Mouse (Mus musculus): ENCODE data around the gene Gapdh.
"Not testable (repeated sequence)": the region's sequence is repeated elsewhere in the genome, so short reads cannot be mapped to it uniquely, and the experiment has no call there.

Gapdh gene

DNA sequence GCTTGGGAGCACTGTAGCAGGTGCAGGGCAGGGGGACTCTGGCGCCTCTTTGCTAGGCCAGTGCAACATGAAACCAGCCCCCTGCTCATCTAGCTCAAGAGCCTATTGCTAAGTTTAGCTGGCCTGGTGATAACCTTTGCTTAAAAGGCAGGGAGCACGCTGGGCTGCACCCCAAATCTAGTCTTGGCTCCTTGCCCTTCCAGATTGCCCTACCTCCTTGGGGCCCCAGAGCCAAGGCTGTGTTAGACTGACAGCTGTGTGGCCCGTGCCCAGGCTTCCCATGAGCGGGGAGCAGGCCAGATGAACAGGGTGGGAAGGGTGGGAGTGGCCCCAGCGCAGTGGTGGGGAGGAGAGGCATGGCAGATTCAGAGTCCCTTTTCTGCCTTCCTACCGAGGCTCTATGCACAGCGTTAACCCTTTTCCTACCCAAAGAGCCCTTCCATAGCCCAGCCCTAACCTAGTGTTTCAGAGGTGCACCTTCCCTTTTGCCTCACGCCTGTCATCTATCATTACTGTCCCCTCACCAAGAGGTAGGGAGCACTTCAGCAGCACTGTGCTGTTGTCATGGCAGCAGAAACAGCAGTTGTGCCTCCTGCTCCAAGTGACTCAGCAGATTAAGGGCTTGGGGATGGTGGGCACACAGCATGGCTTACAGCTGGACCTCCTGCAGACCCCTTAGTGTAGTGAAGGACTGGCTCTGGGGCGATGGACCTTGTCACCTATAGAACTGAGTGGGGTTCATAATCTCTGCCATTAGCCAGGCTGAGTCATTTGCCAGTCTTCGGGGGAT is 789 bp upstream of the Gapdh start:
- DNase-seq (ENCODE audit: low spot score in 2 of 2) = no peak

DNA sequence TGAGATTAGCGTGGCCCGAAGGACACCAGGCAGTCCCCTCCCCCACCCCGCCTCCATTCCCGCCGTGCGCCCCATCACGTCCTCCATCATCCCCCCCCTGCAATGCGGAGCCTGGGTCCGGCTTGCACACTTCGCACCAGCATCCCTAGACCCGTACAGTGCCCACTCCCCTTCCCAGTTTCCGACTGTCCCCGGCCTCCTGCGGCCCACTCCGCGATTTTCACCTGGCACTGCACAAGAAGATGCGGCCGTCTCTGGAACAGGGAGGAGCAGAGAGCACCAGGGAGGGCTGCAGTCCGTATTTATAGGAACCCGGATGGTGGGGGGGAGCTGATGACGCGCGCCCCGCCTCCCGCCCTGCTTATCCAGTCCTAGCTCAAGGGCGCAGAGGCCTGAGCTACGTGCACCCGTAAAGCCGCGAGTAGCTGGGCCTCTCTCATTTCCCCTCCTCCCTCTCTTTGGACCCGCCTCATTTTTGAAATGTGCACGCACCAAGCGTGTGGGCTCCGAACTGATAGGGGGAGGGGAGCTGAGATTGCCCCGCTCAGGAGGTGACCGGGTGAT is 857 bp downstream of the Gapdh start:
- DNase-seq (ENCODE audit: low spot score in 2 of 2) = peak; percentile 92 to 93

DNA sequence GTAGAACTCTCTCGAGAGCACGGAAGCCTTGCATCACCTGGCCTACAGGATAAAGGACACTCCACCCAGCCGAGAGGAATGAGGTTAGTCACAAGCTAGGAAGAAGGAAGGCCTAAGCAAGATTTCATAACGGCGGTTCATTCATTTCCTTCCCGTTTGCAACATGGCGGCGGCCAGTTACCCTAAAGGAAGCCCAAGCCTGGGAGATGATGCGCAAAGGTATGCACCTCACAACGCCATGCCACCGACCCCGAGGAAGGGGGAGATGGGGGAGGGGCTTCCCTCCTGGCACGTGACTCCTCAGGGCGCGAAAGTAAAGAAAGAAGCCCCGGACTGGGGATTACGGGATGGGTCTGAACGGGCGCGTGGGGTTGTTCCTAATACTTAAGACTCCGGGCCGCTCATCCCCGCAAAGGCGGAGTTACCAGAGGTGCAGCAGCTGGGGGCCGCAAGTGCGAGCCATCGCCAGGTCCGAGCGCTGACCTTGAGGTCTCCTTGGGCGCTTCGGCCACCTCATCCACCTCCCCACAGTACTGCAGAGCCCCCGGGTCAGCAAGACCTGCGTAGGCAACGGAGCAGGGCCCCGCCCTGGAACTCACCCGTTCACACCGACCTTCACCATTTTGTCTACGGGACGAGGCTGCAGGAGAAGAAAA is 1.5 kb downstream of the Gapdh start:
- peak; percentile 55 to 78 for DNase-seq (ENCODE audit: low spot score in 2 of 2)

DNA sequence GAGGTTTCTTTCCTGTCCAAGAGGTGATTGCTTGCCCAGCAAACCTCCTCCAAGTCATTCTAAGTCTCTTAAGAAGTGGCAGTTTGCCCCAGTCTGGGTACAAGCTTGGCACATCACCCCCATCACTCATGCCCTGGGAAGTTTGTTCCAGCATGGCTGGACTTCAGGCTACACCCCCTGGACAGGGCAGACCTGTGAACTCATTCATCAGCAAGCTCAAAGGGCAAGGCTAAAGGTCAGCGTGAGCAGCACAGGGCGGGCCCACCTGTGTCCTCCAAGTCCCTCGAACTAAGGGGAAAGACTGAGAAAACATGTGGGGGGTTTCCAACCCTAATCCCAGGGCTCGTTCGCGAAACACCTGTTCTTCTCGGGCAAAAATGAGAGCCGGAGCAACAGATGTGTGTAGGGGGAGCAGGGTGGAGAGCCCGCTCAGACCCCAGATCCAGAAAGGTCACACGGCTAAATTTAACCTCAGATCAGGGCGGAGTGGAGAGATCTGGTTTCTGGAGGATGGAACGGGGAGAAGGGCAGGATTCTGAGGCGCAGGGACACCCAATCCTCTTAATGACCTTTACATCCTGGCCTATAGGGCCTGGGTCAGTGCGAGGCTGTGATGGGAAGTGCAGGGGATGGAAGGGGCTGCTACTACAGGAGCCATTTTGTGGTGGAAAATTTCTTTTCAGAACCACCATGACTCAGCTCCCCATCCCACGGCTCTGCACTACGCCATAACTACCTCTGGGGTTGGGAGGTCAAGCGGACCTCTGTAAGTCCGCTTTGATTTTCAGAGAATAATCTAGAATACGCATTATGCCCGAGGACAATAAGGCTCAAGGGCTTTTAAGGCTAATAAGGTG is 2.2 kb downstream of the Gapdh start:
- DNase-seq (ENCODE audit: low spot score in 2 of 2) = no peak

DNA sequence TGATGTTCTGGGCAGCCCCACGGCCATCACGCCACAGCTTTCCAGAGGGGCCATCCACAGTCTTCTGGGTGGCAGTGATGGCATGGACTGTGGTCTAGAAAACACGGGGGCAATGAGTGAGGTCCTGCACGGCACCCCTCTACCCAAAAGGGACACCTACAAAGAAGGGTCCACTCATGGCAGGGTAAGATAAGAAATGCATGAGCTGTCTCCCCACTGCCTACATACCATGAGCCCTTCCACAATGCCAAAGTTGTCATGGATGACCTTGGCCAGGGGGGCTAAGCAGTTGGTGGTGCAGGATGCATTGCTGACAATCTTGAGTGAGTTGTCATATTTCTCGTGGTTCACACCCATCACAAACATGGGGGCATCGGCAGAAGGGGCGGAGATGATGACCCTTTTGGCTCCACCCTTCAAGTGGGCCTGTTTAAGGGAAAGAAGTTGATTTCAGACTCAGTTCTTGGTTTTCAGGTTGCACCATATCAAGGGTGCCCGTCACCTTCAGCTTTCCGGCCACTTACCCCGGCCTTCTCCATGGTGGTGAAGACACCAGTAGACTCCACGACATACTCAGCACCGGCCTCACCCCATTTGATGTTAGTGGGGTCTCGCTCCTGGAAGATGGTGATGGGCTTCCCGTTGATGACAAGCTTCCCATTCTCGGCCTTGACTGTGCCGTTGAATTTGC is 3.5 kb downstream of the Gapdh start:
- not testable (repeated sequence) for DNase-seq (ENCODE audit: low spot score in 2 of 2)

DNA sequence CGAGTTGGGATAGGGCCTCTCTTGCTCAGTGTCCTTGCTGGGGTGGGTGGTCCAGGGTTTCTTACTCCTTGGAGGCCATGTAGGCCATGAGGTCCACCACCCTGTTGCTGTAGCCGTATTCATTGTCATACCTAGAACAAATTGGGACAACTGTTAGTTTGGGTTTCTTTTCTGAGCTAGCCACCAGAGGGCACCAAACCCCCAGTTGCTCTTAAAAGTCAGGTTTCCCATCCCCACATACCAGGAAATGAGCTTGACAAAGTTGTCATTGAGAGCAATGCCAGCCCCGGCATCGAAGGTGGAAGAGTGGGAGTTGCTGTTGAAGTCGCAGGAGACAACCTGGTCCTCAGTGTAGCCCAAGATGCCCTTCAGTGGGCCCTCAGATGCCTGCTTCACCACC is 4.3 kb downstream of the Gapdh start:
- peak; percentile 70 to 87 for DNase-seq (ENCODE audit: low spot score in 2 of 2)

DNA sequence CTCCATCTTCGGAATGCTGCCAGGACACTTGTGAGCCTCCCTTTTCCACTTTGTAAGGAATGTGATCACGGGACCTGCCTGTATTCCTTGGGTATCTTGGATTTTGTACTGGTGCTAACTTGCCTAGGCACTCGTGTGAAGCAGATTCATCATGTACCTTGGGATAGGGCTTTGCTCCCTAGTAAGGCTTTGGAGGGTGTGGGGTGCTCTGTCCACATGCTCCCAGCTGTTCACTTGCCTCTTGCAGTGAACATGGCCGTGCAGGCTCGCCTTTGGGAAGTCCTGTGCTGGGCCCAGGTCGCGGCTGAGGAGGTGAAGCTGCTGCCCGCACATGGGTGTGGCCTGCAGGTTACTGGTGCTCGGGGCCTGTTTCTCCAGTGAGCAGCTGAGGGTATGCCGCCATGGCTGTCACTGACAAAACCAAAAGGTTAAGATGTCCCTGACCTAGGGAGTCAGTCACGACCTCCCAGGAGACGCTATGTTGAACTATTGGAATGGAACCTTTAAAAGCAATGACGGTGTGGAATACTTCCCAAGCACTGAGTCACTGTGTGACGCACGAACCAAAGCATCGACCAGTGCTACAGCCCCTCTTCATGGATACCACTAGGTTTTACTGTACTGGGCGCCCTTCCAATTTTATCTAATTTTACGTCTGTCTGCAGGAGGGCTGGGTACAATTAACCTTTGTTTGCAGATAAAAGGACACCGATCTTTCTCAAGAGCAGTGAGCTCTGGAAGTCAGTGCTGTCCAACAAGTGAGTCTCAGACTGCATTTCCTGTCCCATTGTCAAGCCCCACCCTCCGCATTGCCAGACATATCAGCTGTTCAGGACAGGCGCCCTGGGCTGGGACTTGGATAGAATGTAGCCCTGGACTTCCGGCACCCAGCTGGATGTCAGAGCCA is 5.2 kb downstream of the Gapdh start:
- no peak for DNase-seq (ENCODE audit: low spot score in 2 of 2)

DNA sequence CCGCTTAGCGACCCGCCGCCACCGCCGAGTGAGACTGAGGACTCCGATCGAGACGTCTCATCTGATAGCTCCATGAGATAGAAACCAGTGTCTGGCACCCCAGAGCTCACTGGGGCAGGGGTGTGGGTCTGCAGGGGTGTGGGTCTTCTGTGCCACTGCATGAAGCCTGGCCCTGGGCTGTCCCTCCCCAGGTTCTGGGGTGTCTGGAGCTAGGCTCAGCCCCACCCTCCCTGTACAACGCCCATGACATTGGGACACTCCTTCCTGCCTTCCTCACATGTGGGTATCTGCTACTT is 5.8 kb downstream of the Gapdh start:
- DNase-seq (ENCODE audit: low spot score in 2 of 2) = no peak

DNA sequence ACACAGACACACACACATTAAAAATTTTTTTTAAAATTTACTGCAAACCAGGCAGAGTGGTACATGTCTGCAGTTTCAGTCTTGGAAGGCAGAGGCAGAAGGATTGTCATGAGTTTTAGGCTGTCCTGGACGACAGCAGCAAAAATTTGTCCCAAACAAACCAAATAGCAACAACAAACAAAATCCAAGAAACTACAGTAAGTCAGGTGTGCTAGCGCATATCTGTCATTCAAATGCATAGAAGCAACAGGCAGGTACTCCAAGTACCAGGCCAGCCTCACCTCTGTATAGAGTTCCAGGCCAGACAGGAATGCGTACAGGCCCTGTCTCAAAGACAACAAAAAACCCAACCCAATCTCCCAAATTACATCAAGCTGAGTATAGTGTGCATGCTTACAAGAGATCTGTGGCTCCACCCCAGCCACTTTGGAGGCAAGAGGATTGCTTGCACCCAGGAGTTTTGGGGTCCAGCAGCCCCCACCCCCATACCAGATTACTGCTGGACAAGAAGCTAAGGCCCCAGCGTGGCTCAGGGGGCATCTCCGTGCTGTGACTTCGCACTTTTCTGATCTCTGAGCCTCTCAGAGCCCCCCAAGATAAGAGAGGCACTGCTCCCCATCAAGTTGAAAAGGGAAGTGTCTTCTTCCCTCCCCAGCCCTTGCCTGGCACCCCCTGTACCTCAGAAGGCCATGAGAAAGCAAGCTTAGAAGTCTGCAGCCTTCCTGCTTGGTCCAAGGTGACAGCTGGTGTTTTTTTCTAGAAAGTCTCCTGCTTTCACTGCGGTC is 6.3 kb downstream of the Gapdh start:
- DNase-seq (ENCODE audit: low spot score in 2 of 2) = no peak

DNA sequence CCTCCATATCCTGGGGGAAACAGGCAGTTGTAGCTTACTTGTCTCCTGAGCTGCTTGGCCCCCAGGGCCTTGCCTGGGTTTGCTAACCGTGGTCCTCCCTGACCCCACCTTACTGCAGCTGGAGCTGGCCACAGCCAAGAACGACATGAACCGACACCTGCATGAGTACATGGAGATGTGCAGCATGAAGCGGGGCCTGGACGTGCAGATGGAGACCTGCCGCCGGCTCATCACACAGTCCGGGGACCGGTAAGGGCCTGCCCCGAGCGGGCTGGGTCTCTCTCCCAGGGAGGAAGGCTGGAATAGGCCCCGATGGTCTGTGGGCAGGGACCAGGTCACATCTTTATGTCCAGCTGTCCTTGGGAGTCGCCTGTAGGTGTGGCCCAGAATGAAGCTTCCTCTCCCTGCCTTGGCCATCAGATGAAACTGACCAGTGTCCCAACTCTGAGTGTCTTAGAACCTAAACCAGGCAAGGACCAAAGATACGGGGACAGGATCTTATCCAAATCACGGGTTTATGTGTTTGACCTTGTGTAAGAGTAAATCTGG is 7.2 kb downstream of the Gapdh start:
- no peak for DNase-seq (ENCODE audit: low spot score in 2 of 2)

DNA sequence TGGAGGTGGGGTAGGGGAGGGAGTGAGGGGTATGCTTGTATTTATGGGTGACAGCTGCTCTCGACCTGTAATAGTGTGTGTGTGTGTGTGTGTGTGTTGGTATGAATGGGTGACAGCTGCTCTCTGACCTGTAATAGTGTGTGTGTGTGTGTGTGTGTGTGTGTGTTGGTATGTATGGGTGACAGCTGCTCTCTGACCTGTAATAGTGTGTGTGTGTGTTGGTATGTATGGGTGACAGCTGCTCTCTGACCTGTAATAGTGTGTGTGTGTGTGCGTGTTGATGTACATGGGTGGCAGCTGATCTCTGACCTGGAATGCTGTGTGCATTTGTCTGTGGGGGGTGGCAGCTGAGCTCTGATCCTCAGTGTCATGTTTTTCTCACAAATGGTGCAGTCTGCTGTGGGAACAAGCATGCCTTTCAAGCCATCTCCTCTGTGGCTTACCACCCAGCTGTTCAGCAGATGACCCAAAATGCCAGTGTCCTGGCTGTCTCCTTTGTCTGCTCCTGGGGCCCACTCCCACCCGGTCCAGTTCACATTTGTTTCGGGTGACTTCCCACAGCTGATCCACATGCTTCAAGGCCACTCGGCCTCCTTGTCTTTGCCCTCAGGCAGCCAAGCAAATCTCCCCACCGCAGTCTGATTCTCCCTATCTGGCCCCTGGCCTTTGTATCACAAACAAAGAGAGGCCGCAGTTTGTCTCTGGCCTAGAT is 9.2 kb downstream of the Gapdh start:
- no peak for DNase-seq (ENCODE audit: low spot score in 2 of 2)

DNA sequence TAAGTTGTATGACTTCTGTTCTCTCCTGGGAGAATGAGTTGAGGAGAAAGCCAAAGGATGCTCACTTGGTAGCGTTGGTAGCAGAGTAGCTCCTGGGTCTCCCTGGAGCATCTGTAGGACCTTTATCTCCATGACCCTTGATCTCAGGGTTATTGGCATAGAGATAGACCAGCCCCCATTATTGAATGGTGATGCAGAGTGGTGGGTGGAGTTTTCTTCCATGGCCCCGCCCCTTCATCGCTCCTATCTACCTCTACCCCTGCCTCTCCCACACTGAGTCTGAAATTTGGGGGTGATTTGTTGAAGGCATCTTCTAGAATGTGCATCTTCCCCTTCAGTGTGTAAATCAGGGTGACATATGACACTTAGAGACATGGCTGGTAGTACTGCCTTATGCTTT is 9.8 kb downstream of the Gapdh start:
- no peak for DNase-seq (ENCODE audit: low spot score in 2 of 2)

DNA sequence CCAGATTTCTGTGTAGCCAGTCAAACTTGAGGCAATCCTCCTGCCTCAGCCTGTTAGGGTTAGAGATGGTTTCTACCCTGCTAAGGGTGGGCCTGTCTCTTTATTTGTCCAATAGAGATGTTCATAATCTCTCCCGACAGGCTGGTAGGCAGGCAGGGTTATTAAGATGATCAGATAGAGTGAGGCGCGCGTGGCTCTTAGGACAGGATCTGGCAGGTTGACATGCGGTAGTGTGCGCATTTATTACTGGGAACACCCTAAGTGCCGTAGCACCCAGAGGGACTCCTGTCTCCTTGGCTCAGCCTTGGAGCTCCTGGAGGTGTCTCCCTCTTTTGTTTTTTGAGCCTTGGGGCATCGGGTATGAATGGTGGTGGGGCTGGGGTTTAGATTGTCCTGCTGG is 11.0 kb downstream of the Gapdh start:
- no peak for DNase-seq (ENCODE audit: low spot score in 2 of 2)

DNA sequence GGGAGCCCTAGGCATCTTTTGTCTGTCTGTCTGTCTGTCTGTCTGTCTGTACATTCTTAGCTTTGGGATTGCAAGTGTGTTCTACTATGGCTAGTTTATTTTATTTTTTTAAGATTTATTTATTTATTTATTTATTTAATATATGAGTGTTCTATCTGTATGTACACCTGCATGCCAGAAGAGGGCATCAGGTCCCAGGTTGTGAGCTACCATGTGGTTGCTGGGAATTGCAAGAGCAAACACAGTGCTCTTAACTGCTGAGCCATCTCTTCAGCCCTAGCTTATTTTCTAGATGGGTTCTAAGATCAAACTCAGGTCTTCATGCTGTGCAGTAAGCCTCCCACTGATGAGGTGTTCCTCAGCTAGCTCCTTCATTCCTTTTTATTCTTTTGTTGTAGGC is 11.7 kb downstream of the Gapdh start:
- no peak for DNase-seq (ENCODE audit: low spot score in 2 of 2)

DNA sequence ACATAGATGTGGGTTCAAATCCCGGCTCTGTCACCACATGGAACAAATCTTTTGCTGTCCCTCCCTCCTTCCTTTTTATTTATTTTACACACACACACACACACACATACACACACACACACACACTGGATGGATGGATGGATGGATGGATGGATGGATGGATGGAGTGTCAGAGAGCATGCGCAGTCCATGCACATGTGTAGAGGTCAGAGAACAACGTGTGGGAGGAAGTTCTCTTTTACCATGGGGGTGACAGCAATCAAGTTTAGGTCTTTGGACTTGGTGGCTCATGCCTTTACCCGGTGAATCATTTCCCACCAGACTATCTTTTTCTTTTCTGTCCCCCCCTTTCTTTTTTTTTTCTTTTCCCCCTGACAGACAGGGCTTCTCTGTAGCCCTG is 12.6 kb downstream of the Gapdh start:
- no peak for DNase-seq (ENCODE audit: low spot score in 2 of 2)

DNA sequence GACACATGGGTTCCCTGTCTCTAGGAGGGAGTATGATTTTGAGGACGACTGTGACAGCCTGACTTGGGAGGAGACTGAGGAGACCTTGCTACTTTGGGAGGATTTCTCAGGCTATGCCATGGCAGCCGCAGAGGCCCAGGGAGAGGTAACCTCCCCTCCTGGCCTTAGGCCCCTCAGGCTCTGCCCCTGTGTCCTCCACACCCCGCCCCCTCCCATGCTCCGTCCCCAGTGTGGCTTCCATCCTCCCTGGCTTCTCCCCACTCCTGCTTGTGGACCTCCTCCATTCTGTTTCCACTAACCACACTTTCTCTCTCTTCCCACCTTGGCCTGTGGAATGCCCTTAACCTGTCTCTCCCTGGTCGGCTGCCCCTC is 13.3 kb downstream of the Gapdh start:
- DNase-seq (ENCODE audit: low spot score in 2 of 2) = no peak

DNA sequence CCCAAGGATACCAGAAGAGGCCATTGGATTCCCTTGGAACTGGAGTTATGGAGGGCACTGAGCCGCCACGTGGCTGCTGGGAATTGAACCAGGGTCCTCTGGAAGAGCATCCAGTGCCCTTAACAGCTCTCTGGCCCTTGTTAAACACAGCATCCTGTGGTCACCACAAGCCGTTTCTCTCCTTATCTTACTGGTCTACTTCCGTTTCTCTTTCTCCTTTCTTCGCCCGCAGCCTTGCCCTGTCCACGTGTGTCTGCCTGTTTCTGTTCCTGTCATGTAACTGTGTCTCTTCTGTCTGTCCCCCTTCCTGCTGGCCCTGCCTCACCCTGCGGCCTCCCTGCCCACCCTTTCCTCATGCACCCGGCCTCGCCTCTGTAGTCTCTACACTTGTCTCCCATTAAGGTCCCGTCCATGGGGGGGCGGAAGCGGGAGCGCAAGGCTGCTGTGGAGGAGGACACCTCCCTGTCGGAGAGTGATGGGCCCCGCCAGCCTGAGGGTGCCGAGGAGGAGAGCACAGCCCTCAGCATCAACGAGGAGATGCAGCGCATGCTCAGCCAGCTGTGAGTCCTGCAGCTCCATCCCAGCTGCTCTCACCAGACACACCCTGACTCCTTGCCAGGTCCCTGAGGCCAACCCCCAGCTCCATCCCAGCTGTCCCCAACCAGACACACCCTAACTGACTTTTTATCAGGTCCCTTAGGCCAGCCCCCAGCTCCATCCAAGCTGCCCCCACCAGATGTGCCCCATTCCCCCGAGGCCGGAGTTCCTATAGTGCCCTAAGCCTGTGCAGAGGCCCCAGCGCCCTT is 13.9 kb downstream of the Gapdh start:
- DNase-seq (ENCODE audit: low spot score in 2 of 2) = no peak

DNA sequence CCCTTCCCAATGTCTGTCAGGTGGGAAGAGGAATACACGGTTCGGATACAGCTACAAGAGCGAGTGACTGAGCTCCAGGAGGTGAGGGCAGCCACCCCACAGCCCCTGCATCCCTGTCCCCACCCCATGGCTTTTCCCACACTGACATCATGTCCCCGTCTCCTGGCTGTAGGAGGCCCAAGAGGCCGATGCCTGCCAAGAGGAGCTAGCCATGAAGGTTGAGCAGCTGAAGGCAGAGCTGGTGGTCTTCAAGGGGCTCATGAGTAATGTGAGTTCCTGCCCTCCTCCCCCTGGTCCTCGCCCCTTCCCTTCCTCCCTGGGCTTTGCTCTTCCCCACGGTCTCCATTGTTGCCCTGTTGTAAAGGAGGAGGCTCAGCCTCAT is 16.7 kb downstream of the Gapdh start:
- DNase-seq (ENCODE audit: low spot score in 2 of 2) = no peak

Data from spleen, postnatal 4 days (tissue).